Mouse (Mus musculus): ENCODE measurements around the gene Ephb1.
A peak's percentile ranks its signal among the peaks of the same experiment; 100 is the strongest.

Gene Ephb1

DNA sequence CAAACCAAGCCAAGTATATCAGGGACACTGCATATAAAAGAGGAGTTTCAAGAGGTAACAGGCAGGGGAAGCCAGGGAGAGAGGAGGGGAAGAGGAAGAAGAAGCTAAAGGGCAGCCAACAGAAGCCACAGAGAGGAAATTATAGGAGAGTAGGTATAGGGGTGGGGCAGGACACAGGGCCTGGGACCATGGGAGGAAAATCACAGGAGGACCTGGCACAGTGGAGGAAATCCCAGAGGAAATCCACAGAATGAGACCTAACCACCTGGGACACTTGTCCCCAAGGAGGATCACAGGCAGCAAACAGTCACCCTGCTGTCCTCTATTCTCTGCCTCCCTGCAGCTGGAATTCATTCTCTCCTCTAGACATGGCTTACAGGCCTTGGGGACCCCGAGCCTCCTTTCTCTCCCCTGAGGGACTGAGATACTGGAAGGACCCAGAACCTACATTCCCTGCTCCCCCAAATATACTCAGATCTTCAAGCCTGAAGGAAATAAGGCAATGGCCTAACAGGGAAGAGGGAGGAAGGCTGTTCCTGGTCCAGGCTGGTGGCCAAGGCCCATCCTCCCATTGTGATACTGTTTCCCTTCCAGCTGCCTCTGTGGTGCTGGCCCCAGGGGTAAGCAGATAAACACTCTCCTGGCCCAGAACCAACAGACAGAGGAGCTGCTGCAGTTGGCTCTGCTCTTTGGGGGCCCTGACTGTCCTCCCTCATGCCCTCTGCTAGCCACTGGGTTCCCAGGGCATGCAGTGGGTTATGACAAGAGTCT is 47.7 kb downstream of the Ephb1 start:
- DNase-seq (ENCODE audit: low spot score in 2 of 2), result no peak

DNA sequence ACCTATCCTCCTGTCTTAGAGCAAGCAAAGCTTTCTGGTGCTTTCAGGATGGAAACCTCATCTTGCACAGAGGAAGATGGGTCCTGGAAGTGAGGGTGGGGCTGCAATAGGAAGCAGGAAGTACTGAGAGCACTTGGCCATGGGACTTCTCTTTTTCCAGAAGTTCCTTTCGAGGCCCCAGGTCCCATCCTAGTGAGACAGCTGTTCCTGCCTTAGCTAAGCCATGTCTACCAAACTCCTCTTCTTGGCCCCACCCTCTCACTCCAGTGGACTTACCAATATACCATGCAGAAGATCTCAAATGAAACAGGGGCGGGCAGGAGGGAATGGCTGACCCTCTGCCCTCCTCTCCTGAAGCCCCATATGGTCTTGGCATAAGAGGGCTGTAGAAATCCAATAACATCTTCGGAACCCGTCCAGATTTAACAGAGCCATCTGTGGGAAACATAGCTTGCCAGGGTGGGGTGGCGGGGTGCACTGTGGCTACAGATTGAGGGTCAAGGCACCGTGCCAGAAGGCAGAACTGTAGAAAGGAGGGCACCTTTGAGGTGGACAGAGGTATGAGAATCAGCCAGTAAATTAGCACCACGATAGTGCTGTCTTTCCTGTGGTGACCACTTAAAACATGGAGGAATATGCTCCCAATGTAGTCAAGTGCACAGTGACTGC is 48.9 kb downstream of the Ephb1 start:
- no peak for DNase-seq (ENCODE audit: low spot score in 2 of 2)

DNA sequence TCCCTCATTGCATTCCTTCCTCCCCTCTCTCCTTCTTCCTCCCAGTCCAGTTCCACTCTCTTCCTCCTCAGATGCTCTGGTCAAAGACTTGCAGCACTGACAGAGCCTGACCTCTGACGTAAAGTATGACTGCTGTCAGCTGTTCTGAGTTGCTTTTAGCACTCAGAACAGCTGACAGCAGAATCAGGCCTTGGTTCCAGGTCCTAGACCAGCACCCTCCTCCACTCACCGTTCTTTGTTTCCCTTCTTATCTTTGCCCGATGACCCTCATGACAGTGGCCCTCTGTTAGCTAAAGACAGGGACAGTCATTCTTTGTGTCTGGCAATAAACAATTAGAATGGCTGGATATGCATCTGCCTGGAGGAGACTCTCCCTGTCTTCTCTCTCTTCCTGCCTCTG is 49.7 kb downstream of the Ephb1 start:
- DNase-seq (ENCODE audit: low spot score in 2 of 2), result no peak

DNA sequence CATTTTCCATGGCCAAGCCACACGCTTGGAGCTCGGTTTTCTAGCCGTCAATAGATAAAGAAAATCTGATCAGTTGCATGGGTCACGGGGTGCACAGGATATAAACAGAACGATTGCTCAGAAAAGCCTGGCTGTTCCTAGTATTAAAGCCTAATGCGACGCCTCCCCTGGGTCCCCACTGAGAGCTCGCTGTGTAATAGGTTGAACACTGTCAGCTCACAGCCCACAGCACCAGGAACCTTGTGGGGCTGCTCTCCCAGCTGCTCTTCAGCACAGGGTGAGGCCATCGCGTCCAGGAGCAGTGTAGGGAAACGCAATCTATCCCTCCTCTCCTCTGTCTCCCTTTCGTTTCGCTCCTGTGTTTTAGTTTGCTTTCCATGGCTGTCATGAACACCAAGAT is 50.6 kb downstream of the Ephb1 start:
- DNase-seq (ENCODE audit: low spot score in 2 of 2), result no peak

DNA sequence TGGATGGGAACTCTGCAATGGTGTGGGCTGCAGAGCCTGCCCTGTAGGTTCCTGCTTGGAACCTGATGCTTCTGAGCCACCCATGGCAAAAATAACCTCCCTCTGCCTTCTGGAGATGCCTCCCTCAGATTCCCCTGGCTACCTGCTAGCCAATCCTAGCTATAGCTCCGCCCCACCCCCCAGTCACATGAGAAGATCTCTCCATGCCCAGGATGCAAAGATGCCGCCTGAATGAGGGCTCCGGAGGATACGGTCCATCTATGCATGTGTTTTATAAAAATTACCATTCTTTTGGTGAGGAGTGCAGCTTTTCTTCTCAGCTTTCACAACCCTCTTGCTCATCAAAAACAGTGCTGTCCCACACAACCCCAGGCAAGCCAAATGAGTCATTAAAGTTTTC is 53.5 kb downstream of the Ephb1 start:
- DNase-seq (ENCODE audit: low spot score in 2 of 2), result no peak

DNA sequence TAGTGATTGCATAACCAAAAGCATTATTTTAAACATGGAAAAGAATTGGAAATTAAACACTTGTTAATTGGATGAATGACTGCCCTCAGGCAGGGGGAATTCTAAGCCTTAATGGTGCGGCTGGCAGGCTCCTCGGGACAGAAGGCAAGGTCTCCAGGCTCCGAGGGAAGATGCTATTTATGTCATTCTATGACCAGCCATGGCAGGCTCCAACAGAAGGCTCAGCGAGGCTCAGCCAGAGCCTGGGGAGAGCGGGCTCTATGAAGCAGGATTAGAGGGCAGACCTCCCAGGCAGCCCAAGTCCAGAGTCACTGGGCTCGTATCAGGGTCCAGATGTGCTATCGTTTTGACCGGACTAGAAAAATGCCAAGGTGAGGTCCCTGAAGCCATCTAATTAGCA is 55.8 kb downstream of the Ephb1 start:
- no peak for DNase-seq (ENCODE audit: low spot score in 2 of 2)

DNA sequence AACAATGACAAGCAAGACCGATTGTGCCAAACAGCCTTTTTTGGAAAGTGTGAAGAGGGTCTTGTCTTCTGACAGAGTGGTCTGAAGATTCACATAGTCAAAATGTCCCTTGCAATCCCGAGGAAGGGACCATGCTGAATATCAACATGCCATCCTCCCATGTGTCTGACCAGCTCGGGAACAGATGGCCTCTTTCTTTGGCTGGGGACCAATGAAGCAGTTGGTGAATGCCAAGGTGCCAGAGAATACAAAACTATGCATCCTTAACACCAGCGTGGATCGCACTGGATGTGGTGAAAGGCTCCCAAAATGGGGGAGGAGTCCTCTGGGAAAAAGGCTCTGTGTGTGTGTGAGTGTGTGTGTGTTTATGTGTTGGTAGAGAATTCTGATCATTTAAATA is 56.5 kb downstream of the Ephb1 start:
- peak; percentile 29 to 59 for DNase-seq (ENCODE audit: low spot score in 2 of 2)

DNA sequence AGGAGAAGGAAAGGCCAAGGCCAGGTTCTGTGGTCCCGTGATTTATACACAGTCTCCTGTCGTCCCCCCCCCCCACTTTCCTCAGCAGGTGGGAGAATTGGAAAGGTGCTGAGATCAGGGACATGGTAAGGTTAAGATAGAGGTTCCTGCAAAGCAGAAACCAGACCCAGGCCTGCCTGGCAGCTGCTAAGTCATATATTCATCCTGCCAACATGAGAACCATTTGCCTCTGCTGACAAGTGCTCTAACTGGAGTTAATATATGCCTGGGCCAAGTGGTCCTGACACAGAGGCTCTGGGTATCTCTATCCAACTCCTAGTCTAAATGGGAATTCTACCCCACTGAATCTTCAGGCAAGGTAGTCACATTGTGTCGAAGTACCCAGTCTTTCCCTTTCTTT is 57.3 kb downstream of the Ephb1 start:
- no peak for DNase-seq (ENCODE audit: low spot score in 2 of 2)

DNA sequence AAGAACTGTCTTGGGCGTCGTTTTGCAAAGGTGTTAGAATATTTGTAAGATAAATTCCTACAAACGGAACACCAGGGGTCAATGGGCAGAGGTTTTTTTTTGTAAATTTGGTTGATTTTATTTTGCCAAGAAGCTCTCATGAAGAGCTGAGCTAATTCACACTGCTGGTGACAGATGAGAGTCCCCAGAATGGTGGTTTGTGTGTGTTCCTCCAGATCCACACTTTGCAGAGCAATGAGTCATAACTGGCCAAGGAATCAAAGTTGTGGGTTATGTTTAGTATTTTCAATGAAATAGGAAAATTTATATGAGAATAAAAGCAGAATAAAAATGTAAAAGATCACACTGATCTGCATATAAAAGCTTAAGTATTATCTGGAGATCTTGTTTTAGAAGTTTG is 60.9 kb downstream of the Ephb1 start:
- no peak for DNase-seq (ENCODE audit: low spot score in 2 of 2)

DNA sequence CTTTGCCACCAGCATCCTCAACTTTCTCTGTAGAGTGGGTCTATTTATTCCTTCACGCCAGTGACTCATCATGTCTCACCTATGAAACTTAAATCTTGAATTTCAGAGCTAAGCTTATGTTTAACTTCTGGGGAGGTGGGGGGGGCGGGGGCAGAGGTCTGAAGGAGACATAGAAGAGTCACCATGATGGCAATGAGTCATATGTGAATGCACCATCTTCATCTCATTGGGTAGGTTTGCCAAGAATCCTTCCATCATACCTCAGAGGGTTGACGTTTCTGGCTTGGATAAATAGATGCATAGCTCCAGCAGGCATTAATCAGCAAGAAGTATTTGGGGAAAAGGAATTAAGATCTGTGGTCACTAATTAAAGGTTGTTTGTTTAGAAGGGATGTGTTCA is 63.3 kb downstream of the Ephb1 start:
- no peak for DNase-seq (ENCODE audit: low spot score in 2 of 2)

DNA sequence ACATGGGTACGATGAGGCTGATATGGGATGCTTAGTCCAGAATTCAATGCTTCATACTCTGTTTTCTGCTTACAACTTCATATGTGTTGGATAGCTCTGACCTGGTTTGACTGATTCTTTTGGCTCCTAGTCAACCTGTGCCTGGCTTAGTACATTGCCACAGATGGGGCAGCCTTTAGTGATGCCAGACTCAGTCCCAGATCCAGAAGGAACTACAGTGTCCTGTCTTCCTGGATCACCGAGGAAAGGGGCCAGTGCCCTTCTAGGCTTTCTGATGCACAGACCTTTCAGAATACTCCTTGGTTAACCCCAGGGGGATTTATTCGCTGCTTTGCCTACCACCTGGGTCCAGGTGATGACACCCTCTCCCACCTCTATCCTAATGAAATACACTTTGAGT is 66.1 kb downstream of the Ephb1 start:
- DNase-seq (ENCODE audit: low spot score in 2 of 2), result no peak

DNA sequence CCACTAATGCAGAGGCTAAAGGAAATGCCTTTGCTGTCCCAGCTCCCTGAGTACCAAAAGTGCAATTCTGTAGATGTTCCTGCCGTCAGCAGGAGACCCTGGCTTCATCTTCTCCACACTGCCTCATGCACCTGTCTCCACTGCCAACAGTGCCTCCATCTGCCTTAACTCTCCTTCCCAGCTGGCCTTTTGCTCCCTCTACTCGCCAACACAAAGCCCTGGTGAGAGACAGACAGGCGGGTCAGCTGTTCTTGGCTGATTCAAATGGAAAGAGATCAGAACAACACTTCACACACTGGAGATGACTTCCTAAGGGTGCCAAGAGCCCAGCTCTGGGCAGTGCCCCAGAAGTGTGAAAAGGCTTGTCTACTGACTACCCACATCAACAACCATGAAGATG is 78.6 kb downstream of the Ephb1 start:
- DNase-seq (ENCODE audit: low spot score in 2 of 2), result no peak

DNA sequence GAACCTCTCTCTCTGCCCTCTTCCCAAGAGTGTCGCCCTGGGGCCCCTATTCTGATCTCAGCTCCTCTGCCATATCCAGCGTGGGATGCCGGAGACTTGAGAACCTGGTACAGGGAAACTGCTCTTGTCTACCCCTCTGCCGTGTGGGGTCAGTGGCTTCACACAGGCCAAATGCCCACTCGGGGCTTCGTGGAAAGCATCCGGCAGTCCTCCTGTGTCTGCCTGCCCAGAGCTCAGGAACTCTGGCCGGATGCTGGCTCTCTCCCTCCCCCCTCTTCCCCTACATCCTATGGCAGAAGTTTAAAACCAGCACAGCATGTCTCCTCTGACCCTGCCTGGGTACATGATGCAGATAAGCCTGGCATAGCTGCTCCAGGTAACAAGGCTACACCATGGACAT is 80.5 kb downstream of the Ephb1 start:
- DNase-seq (ENCODE audit: low spot score in 2 of 2), result no peak

DNA sequence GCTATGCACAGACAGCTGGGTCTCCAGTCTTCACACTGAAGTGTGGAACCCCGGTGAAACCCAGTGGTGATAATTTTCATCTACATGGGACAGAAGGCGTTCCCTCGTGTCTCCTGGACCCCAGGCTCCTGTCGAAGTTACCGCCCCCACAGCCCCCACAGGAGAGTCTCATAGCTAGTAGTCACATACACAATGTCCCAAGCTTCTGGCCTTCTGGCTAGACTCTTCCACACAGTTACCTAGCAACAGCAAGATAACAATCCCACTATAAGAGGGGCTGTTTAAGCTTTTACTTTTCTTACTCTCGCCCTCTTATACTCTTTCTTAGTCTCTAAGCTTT is 81.1 kb downstream of the Ephb1 start:
- no peak for DNase-seq (ENCODE audit: low spot score in 2 of 2)

DNA sequence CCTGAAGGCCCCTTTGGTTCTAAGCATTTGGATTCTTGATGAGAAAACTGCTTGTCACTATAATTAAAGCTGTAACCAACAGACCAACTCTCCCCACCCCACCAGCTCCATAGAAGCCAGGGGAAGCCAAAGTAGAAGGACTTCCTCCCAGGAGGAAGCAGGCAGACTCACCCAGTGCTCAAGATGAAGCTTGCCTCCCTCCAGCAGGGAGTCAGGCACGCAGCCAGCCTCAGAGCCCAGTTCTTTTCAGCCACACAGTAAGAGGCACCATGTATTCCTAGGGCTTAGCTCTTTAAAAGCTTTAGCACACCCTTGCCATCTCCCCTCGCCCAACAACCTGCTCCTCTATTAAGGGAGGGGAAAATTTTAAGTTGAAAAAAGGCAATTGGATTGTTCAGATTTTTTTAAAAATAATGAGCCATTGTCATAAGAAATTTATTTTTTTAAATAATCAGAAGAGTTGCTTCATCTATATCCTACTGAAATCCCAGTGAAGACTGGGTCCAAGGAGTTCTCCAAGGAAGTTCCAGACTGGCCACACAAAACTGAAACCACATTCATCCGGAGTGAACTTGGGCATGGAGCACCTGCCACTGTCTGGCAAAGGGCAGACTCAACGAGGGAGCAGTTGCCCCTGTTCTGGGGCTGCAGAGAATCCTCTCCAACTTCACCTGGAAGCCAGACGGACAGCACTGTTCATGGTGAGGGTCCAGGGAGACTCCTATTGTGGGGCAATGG is 81.6 kb downstream of the Ephb1 start:
- DNase-seq (ENCODE audit: low spot score in 2 of 2), result peak in 1 of 2 experiments; percentile 24

DNA sequence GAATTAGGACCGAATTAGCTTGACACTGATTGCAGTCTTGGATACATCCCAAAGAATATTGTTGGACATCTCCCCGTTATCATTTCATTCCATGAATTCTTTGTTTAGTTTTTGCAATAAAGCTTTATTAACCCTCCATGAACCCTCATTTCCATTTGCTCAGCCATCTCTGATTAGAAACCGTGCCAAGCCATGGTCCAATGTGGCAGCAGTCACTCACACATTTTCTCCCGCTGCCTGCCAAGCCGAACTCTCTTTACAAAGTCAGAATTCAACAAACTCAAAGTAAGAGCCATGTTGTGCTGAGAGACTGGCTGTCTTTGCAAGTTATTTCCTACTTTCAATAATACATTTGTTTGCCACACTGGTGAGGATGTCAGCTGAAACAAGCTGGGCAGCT is 84.0 kb downstream of the Ephb1 start:
- no peak for DNase-seq (ENCODE audit: low spot score in 2 of 2)

DNA sequence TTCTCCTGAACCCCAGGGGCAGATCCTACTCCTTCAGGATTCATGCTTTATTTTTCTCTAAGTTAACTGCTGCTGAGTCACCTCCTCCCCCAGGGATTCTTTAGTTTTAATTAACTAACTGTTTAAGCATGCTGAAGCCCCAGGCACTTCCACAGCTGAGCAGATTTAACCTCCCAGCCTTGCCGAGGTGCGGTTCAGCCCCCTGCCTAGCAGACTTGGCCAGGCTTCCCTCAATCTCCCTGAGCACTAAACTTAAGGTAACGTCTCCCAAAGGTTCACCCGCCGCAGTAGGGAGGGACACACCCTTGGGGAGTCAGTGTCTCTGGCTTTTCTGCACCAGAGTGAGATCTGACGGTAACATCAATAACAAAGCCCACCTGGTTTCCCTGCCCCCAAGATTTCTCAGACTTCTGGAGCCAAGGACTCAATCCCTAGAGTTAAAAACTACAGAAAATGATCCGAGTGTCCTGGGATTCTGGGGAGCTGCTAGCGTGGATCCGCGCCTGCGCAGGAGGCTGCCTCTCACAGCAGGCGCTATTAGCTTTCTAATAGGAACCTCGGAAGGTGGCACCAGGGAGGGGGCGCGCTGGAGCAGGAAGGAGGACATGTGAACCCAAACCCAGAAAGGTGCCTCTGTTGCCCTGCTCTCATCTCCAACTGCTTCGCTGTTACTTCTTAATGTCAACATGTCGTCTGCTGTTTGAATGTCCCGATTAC is 87.0 kb downstream of the Ephb1 start:
- DNase-seq (ENCODE audit: low spot score in 2 of 2), result peak; percentile 33 to 38

DNA sequence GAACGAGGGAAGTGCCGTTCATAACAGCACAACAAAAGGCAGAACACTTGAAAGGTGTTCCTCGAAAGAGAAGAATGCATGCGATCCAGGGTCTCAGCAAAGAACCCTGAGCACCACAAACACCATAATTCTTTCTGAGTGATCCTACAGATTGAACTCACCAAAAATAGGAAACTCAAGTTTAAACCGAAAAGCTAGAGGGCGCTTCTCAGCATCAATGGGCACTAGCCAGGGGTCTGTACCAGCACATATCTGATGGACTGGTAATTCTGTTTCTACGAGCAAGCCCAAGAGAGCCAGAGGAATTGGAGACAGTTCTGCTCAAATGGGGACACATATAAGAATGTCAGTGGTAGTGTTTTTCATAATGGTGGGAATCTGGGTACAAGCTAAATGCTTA is 90.7 kb downstream of the Ephb1 start:
- no peak for DNase-seq (ENCODE audit: low spot score in 2 of 2)

DNA sequence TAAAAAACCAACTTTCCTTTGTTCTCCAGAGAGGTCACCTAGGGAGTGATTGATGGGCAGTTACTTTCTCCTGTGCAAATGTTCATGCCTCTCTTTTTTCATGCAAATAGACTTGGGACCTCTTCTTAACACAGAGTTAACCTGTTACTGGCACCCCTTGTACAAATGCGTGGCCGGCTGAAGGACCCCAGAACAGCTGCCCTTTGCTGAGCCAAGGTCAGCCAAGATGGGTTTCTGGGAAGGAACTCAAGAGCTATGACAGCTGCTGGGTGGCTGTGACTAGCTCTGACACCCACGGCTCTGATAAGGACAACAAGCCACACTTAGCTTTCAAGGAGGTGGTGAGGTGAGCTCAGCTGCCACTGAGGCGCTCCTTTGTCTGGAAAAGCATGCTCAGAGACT is 92.4 kb downstream of the Ephb1 start:
- DNase-seq (ENCODE audit: low spot score in 2 of 2), result no peak

DNA sequence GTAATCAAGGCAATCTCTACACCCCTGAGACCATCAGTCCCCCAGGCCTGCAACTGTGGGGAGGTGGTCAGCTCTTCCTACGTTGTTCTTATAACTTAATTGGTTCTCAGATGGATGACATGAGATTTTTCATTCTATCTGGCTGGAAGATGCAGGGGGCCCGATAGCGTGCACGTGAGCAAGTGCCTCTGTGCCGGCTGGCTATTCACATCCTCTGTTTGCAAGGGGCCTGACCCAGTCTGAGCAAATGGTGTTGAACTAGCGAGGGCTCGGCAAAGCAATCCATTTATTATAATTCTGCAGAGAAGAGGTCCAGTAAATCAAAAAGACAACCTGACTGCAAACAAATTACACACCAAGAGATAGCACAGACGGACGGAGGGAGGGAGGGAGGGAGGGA is 93.0 kb downstream of the Ephb1 start:
- no peak for DNase-seq (ENCODE audit: low spot score in 2 of 2)

DNA sequence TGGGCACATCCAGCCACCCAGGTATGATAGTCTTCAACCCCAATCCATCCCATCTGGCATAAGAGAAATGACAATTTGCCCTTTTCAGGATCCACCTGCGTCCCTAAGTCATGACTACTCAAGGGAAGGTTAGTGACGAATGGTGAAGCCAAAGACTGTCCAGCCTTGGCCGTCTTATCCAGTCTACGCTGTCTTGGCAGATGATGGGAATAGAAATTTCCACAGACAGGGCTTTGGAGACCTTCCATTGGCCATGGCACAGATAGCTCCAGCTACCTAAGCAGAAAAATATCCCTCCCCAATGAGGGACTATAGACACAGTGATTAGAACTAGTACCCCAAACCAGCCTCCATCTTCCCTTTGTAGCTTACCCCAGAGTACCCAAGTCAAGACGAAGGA is 98.1 kb downstream of the Ephb1 start:
- DNase-seq (ENCODE audit: low spot score in 2 of 2), result no peak

DNA sequence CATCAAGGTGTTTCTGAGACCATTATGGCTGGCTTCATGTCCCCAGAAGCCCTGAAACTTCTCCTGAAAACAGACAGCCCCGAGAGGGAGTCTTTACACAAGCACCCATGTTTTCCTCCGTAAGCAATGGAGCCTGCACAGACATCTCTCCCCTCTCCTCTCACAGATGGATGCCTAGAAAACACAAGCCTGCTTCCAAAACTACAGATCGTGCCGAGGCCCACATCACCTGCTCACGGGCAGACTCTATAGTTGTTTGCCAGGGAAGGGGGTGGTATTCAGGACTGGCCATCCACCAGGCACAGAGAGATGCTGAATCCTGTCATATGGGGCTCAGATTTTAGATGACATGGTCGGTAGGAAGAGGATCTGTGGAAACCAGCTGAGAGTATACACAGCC is 98.7 kb downstream of the Ephb1 start:
- DNase-seq (ENCODE audit: low spot score in 2 of 2), result no peak
